Mouse (Mus musculus): Measurements from ENCODE around the gene Fance. TPM values are rescaled to one million over a fixed set of nuclear protein-coding genes. Genes with fewer than 3 reads are reported as not detected.

Fance gene
- polyA plus RNA-seq, 1 experiment from 2014 or later, result 20.2 TPM

GRCm38 (mm10) chr17:28347327-28347726, 34.0 kb downstream of the Fance start:
- Histone ChIP-seq H3K4me1 (ENCODE audit: control insufficient read depth, insufficient read depth, low read length) (peaks cover 76% of the 10 kb centered on the region), H3K27ac (ENCODE audit: low read length) (0 out of 2 replicates have a peak overlapping the region, but pooled peaks have one; percentile 25), H3K9ac (ENCODE audit: low read depth, low read length) (no peak overlapping the region), H3K36me3 (ENCODE audit: control insufficient read depth, insufficient read depth, low read length) (no peaks in the 10 kb centered on the region), H3K9me3 (ENCODE audit: control insufficient read depth, low read length) (no peaks in the 10 kb centered on the region), H3K4me3 (ENCODE audit: low read length) (no peak overlapping the region), H3K27me3 (replicated peaks; ENCODE audit: control insufficient read depth, insufficient read depth, low read length) (no peaks in the 10 kb centered on the region; the same call in 1 of the 2 replicates), H3K4me2 (ENCODE audit: low read depth, low read length) (no peak overlapping the region)
- 76% methylated on average over 10 of the region's 10 CpGs for WGBS
- no peak for ATAC-seq

- Histone ChIP-seq H3K27me3 (replicated peaks; ENCODE audit: control insufficient read depth, insufficient read depth, low read length) (no peaks in the 10 kb centered on the region; the same call in 1 of the 2 replicates), H3K4me1 (ENCODE audit: control insufficient read depth, insufficient read depth, low read length) (peaks cover 72% of the 10 kb centered on the region), H3K9me3 (ENCODE audit: control insufficient read depth, low read length) (no peaks in the 10 kb centered on the region), H3K36me3 (ENCODE audit: control insufficient read depth, insufficient read depth, low read length) (no peaks in the 10 kb centered on the region), H3K4me2 (ENCODE audit: low read depth, low read length) (peak overlapping the region; percentile 92), H3K27ac (ENCODE audit: low read length) (peak overlapping the region; percentile 69), H3K4me3 (ENCODE audit: low read length) (peak overlapping the region; percentile 89), H3K9ac (ENCODE audit: low read depth, low read length) (peak overlapping the region; percentile 96)
- no peak for ATAC-seq
- WGBS, result 43% methylated on average over 6 of the region's 6 CpGs
Observed at GRCm38 (mm10) chr17:28348211-28348610, 34.9 kb downstream of the Fance start.

GRCm38 (mm10) chr17:28349264-28349880, 36.1 kb downstream of the Fance start:
- Histone ChIP-seq H3K4me1 (ENCODE audit: control insufficient read depth, insufficient read depth, low read length) (peaks cover 60% of the 10 kb centered on the region), H3K9ac (ENCODE audit: low read depth, low read length) (peak overlapping the region; percentile 96), H3K4me2 (ENCODE audit: low read depth, low read length) (peak overlapping the region; percentile 92), H3K27ac (ENCODE audit: low read length) (peak overlapping the region; percentile 99), H3K27me3 (replicated peaks; ENCODE audit: control insufficient read depth, insufficient read depth, low read length) (no peaks in the 10 kb centered on the region; the same call in 1 of the 2 replicates), H3K4me3 (ENCODE audit: low read length) (peak overlapping the region; percentile 89), H3K36me3 (ENCODE audit: control insufficient read depth, insufficient read depth, low read length) (no peaks in the 10 kb centered on the region), H3K9me3 (ENCODE audit: control insufficient read depth, low read length) (no peaks in the 10 kb centered on the region)
- WGBS, result 11% methylated on average over 11 of the region's 13 CpGs
- no peak for ATAC-seq

- H3K27me3 ChIP-seq (replicated peaks; ENCODE audit: control insufficient read depth, insufficient read depth, low read length), result no peaks in the 10 kb centered on the region; the same call in 1 of the 2 replicates
- no peaks in the 10 kb centered on the region for H3K36me3 ChIP-seq (ENCODE audit: control insufficient read depth, insufficient read depth, low read length)
- peak overlapping the region; percentile 99 for H3K27ac ChIP-seq (ENCODE audit: low read length)
- peak overlapping the region; percentile 89 for H3K4me3 ChIP-seq (ENCODE audit: low read length)
- peaks cover 54% of the 10 kb centered on the region for H3K4me1 ChIP-seq (ENCODE audit: control insufficient read depth, insufficient read depth, low read length)
- peak overlapping the region; percentile 92 for H3K4me2 ChIP-seq (ENCODE audit: low read depth, low read length)
- WGBS, result under 1% methylated on average over 49 of the region's 54 CpGs
- ATAC-seq, result peak; percentile 69
- H3K9me3 ChIP-seq (ENCODE audit: control insufficient read depth, low read length), result no peaks in the 10 kb centered on the region
- H3K9ac ChIP-seq (ENCODE audit: low read depth, low read length), result peak overlapping the region; percentile 96
Observed at GRCm38 (mm10) chr17:28349901-28350465, 36.7 kb downstream of the Fance start.

GRCm38 (mm10) chr17:28350466-28351352, 37.4 kb downstream of the Fance start, which contains the start of gene Tead3:
Tead3 (minus strand) TSS chr17:28350817.
- Histone ChIP-seq H3K36me3 (ENCODE audit: control insufficient read depth, insufficient read depth, low read length) (no peaks in the 10 kb centered on the region), H3K27ac (ENCODE audit: low read length) (peak within 1 kb of the TSS; percentile 99), H3K27me3 (replicated peaks; ENCODE audit: control insufficient read depth, insufficient read depth, low read length) (no peaks in the 10 kb centered on the region; the same call in 1 of the 2 replicates), H3K4me3 (ENCODE audit: low read length) (peak within 1 kb of the TSS; percentile 89), H3K4me1 (ENCODE audit: control insufficient read depth, insufficient read depth, low read length) (peaks cover 47% of the 10 kb centered on the region), H3K4me2 (ENCODE audit: low read depth, low read length) (peak within 1 kb of the TSS; percentile 92), H3K9me3 (ENCODE audit: control insufficient read depth, low read length) (no peaks in the 10 kb centered on the region), H3K9ac (ENCODE audit: low read depth, low read length) (peak within 1 kb of the TSS; percentile 96)
- WGBS, result under 1% methylated on average over 60 of the region's 73 CpGs
- ATAC-seq, result peak; percentile 88

- no peaks in the 10 kb centered on the region; the same call in 1 of the 2 replicates for H3K27me3 ChIP-seq (replicated peaks; ENCODE audit: control insufficient read depth, insufficient read depth, low read length)
- H3K4me2 ChIP-seq (ENCODE audit: low read depth, low read length), result peak overlapping the region; percentile 92
- peak overlapping the region; percentile 89 for H3K4me3 ChIP-seq (ENCODE audit: low read length)
- WGBS, result 2% methylated on average over 29 of the region's 29 CpGs
- ATAC-seq, result peak; percentile 1; the same call in 1 of the 2 replicates
- peak overlapping the region; percentile 99 for H3K27ac ChIP-seq (ENCODE audit: low read length)
- no peaks in the 10 kb centered on the region for H3K9me3 ChIP-seq (ENCODE audit: control insufficient read depth, low read length)
- peak overlapping the region; percentile 96 for H3K9ac ChIP-seq (ENCODE audit: low read depth, low read length)
- H3K4me1 ChIP-seq (ENCODE audit: control insufficient read depth, insufficient read depth, low read length), result peaks cover 40% of the 10 kb centered on the region
- no peaks in the 10 kb centered on the region for H3K36me3 ChIP-seq (ENCODE audit: control insufficient read depth, insufficient read depth, low read length)
Observed at GRCm38 (mm10) chr17:28351353-28351890, 38.1 kb downstream of the Fance start.

GRCm38 (mm10) chr17:28352018-28352417, 38.7 kb downstream of the Fance start:
- Histone ChIP-seq H3K9me3 (ENCODE audit: control insufficient read depth, low read length) (no peaks in the 10 kb centered on the region), H3K9ac (ENCODE audit: low read depth, low read length) (peak overlapping the region; percentile 96), H3K4me1 (ENCODE audit: control insufficient read depth, insufficient read depth, low read length) (peaks cover 36% of the 10 kb centered on the region), H3K4me2 (ENCODE audit: low read depth, low read length) (peak overlapping the region; percentile 92), H3K27ac (ENCODE audit: low read length) (peak overlapping the region; percentile 99; the same call in 1 of the 2 replicates), H3K36me3 (ENCODE audit: control insufficient read depth, insufficient read depth, low read length) (no peaks in the 10 kb centered on the region), H3K27me3 (replicated peaks; ENCODE audit: control insufficient read depth, insufficient read depth, low read length) (no peaks in the 10 kb centered on the region; the same call in 1 of the 2 replicates), H3K4me3 (ENCODE audit: low read length) (peak overlapping the region; percentile 89; the same call in 1 of the 2 replicates)
- 32% methylated on average over 11 of the region's 11 CpGs for WGBS
- no peak for ATAC-seq

- ATAC-seq, result no peak
- Histone ChIP-seq H3K4me2 (ENCODE audit: low read depth, low read length) (no peak overlapping the region), H3K36me3 (ENCODE audit: control insufficient read depth, insufficient read depth, low read length) (no peaks in the 10 kb centered on the region), H3K4me1 (ENCODE audit: control insufficient read depth, insufficient read depth, low read length) (peaks cover 15% of the 10 kb centered on the region), H3K27ac (ENCODE audit: low read length) (no peak overlapping the region), H3K4me3 (ENCODE audit: low read length) (no peak overlapping the region), H3K27me3 (replicated peaks; ENCODE audit: control insufficient read depth, insufficient read depth, low read length) (peaks cover 13% of the 10 kb centered on the region; the same call in 1 of the 2 replicates), H3K9me3 (ENCODE audit: control insufficient read depth, low read length) (0 out of 2 replicates have a peak, but pooled peaks cover 3% of the 10 kb centered on the region), H3K9ac (ENCODE audit: low read depth, low read length) (no peak overlapping the region)
- WGBS, result 85% methylated on average over 12 of the region's 12 CpGs
Observed at GRCm38 (mm10) chr17:28355871-28356270, 42.6 kb downstream of the Fance start.
